Mouse (Mus musculus) right cerebral cortex, postnatal 4 days (tissue): ENCODE results near the gene Dcp1a.
A peak's percentile ranks its signal among the peaks of the same experiment; 100 is the strongest.

Source experiments
- DNase-seq: peaks from one replicate; pipeline ENCODE4 v3.0.0-alpha.2; 2022

Dcp1a gene

DNA sequence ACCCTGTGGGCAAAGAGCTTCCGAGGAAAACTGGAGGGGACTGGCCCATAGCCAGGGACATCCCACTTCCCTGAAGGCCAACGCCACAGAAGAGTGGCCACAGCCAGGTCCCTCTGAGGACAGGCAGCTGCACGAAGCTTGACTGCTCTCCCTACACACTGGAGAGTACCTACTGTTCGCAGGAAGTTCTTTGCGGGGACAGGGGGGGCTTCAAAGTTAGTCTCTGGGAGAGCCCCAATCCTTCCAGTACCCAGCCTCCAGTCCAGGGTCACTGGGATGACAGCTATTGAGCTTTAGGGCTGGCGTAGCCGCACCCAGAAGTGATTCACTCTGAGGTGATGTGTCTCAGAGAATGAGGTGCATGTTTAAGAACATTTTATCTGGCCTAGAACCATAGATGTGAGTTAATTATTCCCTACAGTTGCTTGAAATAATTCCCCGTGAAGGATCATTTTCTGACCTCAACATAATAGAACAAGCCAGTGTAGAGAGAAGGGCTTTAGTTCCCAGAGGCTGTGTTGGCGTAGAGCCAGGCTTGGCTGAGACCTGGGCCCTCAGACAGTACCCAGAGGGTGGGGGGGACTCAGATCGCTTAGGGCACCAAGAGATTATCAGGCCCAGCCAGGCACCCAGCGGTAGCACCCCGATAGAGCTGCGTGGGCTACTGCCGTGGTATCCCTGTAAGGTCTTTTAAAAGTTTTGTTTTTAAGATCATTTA lies 82.3 kb downstream of the Dcp1a start:
- DNase-seq = peak; percentile 65

DNA sequence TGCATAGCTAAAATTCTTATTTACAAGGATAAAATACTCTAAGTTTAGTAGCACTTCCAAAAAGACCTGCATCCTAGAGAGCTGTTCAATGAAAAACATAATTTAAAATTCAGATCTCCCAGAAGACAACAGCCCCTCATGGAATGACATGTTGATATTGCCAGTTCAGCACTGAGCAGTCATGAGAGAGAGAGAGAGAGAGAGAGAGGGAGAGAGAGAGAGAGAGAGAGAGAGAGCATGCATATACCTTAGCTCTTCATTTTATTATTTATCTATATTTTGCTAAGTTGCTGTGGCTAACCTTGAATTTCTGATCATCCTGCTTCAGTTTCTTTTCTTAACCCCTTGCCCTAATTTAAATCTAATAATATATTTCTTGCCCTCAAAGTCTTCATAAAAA lies 83.0 kb downstream of the Dcp1a start:
- no peak for DNase-seq

DNA sequence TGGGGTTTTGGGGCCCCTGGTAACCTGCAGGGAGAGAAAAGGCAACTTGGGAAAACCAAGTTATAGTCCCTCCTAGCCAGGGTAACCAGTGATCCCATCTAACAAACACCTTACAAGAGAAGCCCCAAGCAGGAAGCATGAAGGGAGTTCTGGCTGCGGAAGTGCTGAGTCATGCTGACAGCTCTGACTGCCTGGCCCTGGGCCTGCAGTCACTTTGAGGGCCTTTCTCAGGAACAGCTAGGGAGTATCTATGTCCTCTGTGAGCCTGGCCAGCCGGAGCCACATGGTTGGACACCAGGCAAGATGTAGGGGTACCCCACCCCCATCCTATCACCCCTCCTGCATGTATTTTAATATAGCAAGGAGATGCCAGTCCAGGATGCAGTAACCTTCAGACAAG lies 85.1 kb downstream of the Dcp1a start:
- DNase-seq = no peak

DNA sequence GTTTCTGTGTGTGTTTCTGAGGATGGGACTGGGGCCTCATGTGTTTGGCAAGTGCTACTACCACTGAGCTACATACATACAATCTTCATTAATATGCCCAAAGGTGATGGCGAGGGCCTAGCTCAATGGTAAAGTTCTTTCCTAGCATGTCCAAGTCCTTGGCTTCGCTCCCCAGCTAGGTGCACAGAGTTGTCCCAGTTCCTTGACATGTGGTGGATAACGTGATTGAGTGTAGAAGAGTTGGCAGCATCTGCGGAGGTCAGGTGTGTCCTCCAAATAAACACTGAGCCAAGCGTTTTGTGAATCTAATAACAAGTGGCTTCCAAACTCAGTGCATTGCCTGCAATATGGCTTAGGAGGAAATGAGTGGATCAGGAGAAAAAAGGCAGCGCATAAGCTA lies 87.0 kb downstream of the Dcp1a start:
- no peak for DNase-seq

DNA sequence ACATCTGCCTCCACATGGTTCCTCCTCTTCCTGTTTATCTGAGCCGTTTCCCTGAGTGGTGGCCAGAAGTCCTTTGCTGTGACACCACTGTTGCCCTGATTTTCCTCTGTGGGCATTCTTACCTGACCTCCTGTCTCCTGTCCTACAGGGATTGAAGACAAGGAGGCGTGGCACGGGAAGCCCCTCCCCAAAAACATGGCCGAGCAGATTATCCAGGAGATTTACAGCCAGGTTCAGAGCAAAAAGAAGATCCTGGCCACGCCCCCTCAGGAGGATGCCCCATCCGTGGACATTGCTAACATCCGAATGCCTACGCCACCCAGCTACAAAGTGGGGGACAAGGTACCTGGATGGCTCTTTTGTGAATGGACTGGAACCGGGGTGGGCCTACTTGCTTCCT lies 88.7 kb downstream of the Dcp1a start:
- DNase-seq = no peak

DNA sequence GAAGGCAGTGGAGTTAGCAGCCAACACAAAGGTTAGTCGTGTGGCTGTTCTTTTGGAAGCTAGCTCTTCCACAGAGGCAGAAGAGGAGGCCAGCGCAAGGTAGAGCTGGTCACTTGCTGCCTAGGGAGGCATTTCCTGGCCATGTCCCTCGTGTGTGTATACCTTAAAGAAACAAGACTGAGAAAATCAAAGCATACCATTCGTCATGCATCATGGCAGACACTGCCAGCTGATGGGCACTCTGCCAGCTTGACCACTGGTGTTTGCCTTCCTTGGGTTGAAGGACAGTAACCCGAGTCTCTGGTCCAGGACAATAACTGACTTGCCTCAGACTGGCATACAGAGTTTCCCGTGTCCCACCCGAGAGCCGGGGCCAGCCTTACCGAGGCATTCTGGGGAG lies 91.0 kb downstream of the Dcp1a start:
- DNase-seq = no peak

DNA sequence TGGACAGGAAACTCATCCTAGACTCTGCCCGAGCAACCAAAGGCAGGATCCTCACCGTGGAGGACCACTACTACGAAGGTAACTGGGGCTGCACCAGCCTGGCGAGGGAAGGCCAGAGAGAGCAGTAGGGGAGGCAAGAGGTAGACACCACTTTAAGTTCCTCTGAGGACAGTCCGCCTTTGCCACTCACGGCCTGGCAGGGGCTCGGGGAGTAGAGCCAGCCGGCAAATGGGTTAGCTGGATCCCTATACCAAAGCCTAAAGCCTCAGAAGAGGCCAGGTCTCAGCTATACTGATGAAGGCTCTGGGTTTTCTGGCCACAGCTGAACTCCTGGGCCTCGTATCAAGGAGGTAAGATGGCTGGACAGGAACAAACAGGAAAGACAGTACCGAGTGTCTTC lies 92.9 kb downstream of the Dcp1a start:
- no peak for DNase-seq

DNA sequence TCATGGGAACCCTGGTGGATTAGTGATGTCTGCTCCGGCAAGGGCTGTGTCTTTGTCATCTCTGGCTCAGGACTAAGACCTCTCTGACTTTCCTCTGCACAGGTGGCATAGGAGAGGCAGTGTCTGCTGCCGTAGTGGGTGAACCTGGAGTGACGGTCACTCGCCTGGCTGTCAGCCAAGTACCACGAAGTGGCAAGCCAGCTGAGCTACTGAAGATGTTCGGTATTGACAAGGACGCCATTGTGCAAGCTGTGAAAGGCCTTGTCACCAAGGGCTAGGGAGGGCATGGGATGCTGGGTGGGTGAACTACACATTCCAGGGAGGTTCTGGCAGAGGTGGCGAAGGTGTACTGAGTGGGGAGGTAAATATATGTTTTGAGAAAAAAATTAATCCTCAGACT lies 93.9 kb downstream of the Dcp1a start:
- no peak for DNase-seq

DNA sequence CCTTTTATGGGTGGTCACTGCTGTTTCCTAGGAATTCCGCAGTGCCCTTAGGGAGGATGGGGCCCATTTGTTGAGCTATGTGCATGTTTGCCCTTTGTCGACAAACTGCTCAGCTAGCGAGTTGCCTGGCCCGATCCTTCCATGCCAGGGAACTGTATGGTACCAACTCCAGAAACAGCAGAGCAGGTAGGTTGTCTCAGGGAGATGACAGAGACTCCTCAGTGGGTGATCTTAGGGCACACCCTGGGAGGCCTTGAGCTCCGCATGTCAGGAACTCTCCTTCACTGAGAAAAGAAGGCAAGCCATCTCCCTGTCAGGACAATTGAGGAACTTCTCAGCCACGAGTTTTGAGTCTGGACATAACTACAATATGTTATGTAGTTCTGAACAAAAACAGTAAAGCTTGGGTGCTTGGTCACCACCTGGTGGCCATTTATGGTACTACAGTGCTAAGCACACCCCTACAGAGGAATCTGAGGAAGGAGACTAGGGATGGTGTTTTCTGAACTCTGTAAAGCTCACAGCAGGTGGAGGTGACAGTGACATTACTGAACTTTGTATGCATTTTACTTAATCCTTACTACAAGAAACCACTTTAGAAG lies 94.7 kb downstream of the Dcp1a start:
- peak; percentile 83 for DNase-seq

DNA sequence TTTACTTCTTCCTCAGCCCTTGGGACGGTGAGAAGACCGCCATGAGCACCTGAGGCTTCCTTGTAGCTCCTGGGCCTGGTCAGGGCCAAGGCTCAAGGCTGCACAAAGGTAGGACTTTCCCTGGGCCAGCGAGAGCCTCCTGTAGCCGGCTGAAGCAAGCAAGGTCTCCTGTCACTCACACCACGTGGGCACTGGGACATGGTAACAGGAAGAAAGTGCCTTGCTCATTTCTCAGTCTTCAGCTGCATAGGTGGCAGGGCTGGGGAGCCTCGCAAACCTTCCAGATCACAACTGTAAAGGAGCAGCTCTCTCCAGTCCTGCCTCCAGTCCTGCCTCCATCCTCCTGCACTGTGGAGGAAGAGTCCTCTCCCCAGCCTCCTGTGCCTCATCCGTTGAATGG lies 96.5 kb downstream of the Dcp1a start:
- DNase-seq = no peak

DNA sequence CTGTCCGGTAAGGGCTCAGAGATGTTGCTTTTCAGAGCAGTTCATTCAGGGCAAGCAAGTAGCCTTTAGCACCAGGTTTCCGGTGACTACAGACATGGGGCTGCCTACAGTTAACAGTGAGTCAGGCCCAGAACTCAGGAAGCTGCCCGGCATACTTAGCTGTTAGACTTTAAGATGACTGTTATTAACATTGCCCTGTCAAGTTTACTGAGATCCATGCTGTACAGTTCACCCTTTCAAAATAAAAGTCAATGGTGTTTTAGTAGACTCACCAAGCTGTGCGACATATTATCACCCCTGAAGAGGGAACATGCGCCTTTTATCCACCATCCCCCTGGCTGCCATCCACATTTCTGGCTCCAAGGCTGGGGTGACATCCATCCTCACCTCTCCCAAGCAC lies 96.9 kb downstream of the Dcp1a start:
- no peak for DNase-seq
